Mouse (Mus musculus) myocyte (in vitro differentiated cells): ENCODE results near the gene Bnip2.

Experiments used
- E2F4 ChIP-seq: IDR thresholded peaks from one replicate; pipeline ENCODE4 v1.6.1; 2011; ENCODE audit warnings: mild to moderate bottlenecking, control low read depth, moderate library complexity; ENCODE audit not compliant: insufficient read depth
- MAX ChIP-seq: IDR thresholded peaks from one replicate; pipeline ENCODE4 v1.6.1; 2011; ENCODE audit warnings: low read depth, mild to moderate bottlenecking, control low read depth
- MYOD1 ChIP-seq, 3 experiments: IDR thresholded peaks; one replicate each; pipeline ENCODE4 v1.6.1; 2011; ENCODE audit warnings: control low read depth in 2 of 3, low read depth in 2 of 3, mild to moderate bottlenecking in 2 of 3, moderate library complexity in 1 of 3; ENCODE audit not compliant: insufficient read length in 2 of 3, control insufficient read depth in 1 of 3
- MYOG ChIP-seq, 3 experiments: IDR thresholded peaks; one replicate each; pipeline ENCODE4 v1.6.1; 2011; ENCODE audit warnings: control low read depth in 2 of 3, low read depth in 2 of 3, mild to moderate bottlenecking in 2 of 3; ENCODE audit not compliant: insufficient read length in 2 of 3, control insufficient read depth in 1 of 3, insufficient read depth in 1 of 3
- POLR2A ChIP-seq: IDR thresholded peaks from one replicate; pipeline ENCODE4 v1.6.1; 2011; ENCODE audit warnings: low read depth, mild to moderate bottlenecking, control low read depth, moderate library complexity; ENCODE audit not compliant: insufficient read length
- POLR2AphosphoS2 ChIP-seq: IDR thresholded peaks from one replicate; pipeline ENCODE4 v1.6.1; 2011; ENCODE audit warnings: low read depth, control low read depth; ENCODE audit not compliant: insufficient read length
- TCF12 ChIP-seq: IDR thresholded peaks from one replicate; pipeline ENCODE4 v1.6.1; 2011; ENCODE audit warnings: mild to moderate bottlenecking, control low read depth; ENCODE audit not compliant: poor library complexity, insufficient read depth, severe bottlenecking
- USF1 ChIP-seq: IDR thresholded peaks from one replicate; pipeline ENCODE4 v1.6.1; 2011; ENCODE audit warnings: low read depth, mild to moderate bottlenecking, control low read depth, moderate library complexity

- TF ChIP-seq POLR2AphosphoS2 (no peak), POLR2A (no peak), MAX (no peak), MYOG (IDR thresholded peaks at IDR 0.05; ENCODE audit: control insufficient read depth in 1 of 3, insufficient read depth in 1 of 3, insufficient read length in 2 of 3, low read depth in 2 of 3) (no peak), USF1 (no peak), MYOD1 (IDR thresholded peaks at IDR 0.05; ENCODE audit: control insufficient read depth in 1 of 3, insufficient read length in 2 of 3, low read depth in 2 of 3) (no peak), TCF12 (no peak), E2F4 (no peak)
These were observed 59.0 kb downstream of the Bnip2 start for GRCm38 (mm10) chr9:70048280-70048679.
